Mouse (Mus musculus): ENCODE measurements around the gene Rassf6. TPM values are rescaled to one million over a fixed set of nuclear protein-coding genes. Genes with fewer than 3 reads are reported as not detected.

Rassf6 gene
- total RNA-seq, 2 experiments from 2014 or later: 0.36 TPM; not detected in 1

DNA sequence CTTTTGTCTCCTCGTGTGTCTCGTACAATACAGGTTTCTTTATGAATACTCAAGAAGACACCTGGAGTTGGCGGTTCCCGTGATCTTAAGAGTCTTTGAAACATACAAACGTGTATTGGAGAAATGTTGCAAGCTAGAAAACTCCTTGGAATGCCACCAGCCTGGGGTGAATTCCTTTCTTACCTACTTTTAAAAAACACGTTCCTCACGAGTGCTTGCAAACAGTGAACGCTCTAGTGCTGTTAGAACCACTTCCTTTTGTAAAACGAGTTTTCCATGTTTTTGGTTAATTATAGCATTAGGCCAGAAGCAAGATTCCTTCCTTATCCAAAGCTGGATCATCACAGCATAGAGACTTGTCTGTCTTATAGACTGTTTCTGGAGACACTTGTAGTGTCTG is 60.9 kb downstream of the Rassf6 start:
- ATAC-seq (replicated peaks; ENCODE audit: poor library complexity, severe bottlenecking): no peak

DNA sequence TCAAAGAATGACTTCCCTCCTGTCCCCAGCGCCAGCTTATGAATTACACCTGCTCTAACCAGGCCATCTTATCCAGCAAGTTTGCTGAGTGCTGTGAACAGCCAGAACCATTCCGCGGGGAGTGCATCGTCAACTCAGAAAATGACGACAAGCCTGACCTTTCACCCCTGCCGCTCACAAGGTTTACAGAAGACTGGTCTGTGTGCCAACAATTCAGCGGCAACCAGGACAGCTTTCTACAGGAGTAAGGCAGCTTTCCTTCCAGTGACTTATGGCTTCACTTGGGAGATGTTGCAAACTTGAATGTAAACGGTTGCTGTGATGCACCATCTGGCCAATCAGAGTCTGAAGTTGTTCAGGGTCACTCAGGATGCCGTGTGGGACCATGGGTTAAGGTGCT is 62.7 kb downstream of the Rassf6 start:
- no peak for ATAC-seq (replicated peaks; ENCODE audit: poor library complexity, severe bottlenecking)

DNA sequence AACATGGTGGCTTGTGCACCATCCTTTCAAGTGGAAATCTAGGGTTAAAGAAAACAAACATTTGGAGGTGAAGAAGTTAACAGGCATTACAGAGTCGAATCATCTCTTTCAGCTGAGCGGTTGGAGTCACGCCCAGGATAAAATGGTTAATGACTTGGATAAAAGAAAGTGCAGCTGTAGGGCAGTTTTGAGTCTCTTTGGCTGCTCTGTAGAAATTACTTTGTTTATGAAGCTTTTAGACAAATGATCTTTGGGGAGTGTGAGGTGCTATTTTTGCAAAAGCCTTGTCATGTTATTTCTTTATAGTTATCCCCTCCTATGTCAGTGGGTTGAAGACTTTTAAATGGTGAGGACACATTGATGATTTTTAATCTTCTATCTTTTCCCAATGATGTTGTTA is 69.2 kb downstream of the Rassf6 start:
- ATAC-seq (replicated peaks; ENCODE audit: poor library complexity, severe bottlenecking): no peak

DNA sequence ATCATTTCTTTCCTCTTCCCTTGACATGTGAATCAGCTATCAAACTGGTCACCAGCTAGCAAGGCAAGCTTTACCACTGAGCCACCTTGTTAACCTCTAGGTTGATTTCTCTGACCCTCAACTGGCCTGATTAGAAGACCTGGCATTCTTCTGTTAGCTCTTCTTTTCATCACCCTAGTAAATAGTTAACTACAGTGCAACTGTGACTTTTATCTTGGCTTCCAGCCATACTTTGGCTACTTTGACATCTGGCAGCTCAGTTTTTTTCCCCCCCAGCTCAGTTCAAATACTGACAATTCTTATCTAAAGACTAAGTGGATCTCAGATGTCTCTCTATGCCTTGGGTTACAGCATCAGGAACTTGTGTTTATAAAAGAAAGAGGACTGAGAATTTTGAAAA is 72.1 kb downstream of the Rassf6 start:
- ATAC-seq (replicated peaks; ENCODE audit: poor library complexity, severe bottlenecking): no peak

DNA sequence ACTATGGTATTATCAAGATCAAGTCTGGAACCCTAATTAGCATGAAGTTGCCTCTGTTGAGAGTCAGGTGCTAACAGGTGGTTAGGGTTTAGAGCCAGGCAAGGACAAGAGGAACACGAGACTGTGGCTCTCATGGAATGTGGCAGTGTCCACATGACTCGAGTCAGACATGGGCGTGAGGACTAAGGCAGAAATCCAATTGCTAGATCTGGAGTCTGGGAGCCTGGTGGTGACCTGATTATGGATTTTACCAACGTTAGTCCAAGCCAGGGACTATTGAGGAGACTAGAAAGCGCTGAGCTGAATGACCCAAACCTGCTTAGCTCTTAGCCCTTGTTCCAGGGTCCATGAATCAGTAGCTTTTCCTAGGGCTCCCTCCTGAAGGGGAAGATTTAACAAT is 72.7 kb downstream of the Rassf6 start:
- no peak for ATAC-seq (replicated peaks; ENCODE audit: poor library complexity, severe bottlenecking)

DNA sequence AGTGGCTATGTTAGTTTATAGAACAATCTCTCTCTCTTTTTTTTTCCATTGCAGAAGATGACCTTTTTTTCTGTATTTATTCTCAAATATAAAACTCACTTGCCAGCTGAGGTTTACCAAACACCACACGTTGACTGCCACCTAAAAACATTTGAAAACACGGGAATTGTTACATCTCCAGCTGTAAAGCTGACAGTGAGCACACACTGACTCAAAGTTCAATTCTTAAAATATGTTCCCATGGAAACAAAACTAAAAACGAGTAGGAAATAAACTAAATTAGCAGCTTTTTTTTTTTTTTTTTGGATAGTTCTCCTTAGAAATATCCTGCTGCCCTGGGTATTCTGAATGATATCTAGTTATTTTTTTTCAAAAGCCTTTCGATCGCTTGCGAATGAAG is 75.3 kb downstream of the Rassf6 start:
- ATAC-seq (replicated peaks; ENCODE audit: poor library complexity, severe bottlenecking): no peak

DNA sequence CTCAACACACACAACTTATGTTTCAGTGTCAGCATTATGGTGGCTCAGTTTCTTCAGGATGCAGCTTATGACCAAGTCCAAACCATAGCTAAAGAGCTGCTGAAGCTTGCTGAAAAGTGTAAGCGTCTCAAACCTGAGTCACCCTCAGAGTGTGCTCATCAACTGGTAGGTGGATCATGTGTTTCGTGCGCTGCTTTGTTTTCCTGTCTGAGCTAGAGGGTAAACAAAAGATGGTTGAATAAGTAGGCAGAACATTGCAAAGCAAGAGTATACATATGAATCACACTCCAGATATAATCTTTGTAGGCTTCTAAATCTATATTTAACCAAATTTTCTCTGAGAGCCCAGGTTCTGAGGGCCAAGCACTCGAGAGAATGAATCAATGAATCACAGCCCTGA is 76.3 kb downstream of the Rassf6 start:
- no peak for ATAC-seq (replicated peaks; ENCODE audit: poor library complexity, severe bottlenecking)

DNA sequence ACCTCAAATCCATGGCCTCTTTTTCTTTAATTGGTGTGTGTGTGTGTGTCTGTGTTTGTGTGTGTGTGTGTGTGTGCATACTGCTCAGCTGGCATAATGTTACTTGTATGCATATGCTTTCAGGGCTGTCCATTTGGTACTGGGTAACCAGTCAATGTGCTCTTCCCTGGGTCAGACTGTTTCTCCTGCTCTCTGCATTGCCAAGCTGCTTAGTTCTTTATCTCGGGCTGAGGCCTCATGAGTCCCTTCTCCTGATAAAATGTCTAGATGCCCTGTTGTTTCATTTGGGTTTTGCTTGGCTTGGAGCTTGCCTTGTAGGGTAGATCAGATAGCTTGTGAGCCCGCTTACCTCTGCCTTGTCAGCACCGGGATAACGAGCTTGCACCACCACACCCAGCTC is 77.6 kb downstream of the Rassf6 start:
- no peak for ATAC-seq (replicated peaks; ENCODE audit: poor library complexity, severe bottlenecking)

DNA sequence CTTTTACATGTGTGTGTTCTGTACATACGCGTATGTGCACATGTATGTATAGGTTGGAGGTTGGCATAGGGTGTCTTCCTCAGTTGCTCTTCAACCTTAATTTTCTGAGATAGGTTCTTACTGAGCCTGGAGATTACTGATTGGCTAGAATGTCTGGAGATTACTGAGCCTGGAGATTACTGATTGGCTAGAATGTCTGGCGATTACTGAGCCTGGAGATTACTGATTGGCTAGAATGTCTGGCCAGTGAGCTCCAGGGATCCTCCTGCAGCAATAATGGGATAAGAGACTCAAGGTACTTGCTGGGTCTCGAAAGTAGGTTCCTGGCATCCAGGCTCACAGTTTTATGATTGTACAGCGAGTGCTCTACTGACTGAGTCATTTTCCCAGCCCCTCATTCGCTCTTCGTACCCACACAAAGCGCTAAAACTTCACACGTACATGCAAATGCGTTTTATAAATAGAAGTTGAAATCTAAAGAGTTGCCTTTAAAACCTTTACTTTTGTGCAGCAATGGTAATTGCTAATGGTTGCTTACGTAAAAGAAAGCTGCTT is 78.7 kb downstream of the Rassf6 start:
- no peak for ATAC-seq (replicated peaks; ENCODE audit: poor library complexity, severe bottlenecking)

DNA sequence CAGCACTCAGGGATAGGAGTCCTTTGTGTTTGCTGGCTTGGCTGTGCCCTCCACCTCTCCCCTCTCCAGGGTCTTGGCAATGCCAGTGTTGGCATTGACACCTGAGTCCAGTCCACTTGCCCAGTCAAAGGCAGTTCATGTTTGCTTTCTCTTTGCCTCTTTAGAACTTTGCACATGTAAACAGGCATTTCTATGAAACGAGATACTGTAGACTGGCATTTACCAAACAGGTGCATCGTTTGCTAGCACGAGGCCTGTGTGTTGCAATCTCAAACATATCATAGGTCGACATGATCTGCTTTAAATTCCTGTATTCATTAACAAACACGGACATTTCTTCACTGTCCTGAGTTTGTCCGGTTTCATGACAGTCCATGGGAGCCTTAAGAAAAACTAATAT is 79.7 kb downstream of the Rassf6 start, which contains the start of gene 5830473C10Rik:
5830473C10Rik (plus strand) TSS at position 365 of the 400 bp plus-strand sequence.
- ATAC-seq (replicated peaks; ENCODE audit: poor library complexity, severe bottlenecking): no peak

DNA sequence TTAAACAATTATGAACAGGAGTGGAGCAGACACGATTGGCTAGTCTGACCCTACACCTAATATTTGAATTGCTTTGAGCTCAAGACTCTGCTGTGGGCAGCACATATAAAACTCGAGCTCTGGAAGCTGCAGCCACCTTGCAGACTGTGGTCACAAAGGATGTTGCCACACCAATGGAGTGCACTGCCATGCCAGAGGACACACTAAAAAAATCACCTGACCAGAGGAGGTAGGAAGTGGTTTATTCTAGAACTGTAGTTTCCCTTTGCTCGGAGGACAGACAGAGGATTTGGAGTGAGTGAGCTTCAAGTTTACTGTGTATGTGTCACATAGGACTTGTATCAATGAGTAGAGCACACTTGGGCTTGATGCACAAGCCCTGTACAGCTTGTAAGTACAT is 84.4 kb downstream of the Rassf6 start:
- ATAC-seq (replicated peaks; ENCODE audit: poor library complexity, severe bottlenecking): peak; percentile 53

Other genes starting within 250 kb of the Rassf6 start
- gene Alb, start 179.8 kb downstream of the Rassf6 start, total RNA-seq (2014; fragmentation: Nextera tagmentation): not detected in 2 replicates
- gene Alb, start 179.8 kb downstream of the Rassf6 start, total RNA-seq (2017): not detected in 2 replicates
- gene Afp, start 149.9 kb downstream of the Rassf6 start, total RNA-seq (2014; fragmentation: Nextera tagmentation): 2.4 and 4.4 TPM in 2 replicates
- gene Afp, start 149.9 kb downstream of the Rassf6 start, total RNA-seq (2017): 2.2 and 2.9 TPM in 2 replicates
- gene Afm, start 121.7 kb downstream of the Rassf6 start, total RNA-seq (2014; fragmentation: Nextera tagmentation): not detected in 2 replicates
- gene Afm, start 121.7 kb downstream of the Rassf6 start, total RNA-seq (2017): not detected in 2 replicates
- not detected in 2 replicates for gene 5830473C10Rik, start 79.5 kb downstream of the Rassf6 start, total RNA-seq (2014; fragmentation: Nextera tagmentation)
- gene 5830473C10Rik, start 79.5 kb downstream of the Rassf6 start, total RNA-seq (2017): 0.47 TPM in 1 of 2 replicates, not detected in the other
- gene Cxcl5, start 118.7 kb upstream of the Rassf6 start, total RNA-seq (2014; fragmentation: Nextera tagmentation): not detected in 2 replicates
- not detected in 2 replicates for gene Cxcl5, start 118.7 kb upstream of the Rassf6 start, total RNA-seq (2017)
- not detected in 2 replicates for gene Ppbp, start 127.9 kb upstream of the Rassf6 start, total RNA-seq (2014; fragmentation: Nextera tagmentation)
- gene Ppbp, start 127.9 kb upstream of the Rassf6 start, total RNA-seq (2017): not detected in 2 replicates
- 5.8 TPM in 1 of 2 replicates, not detected in the other for gene Pf4, start 131.8 kb upstream of the Rassf6 start, total RNA-seq (2014; fragmentation: Nextera tagmentation)
- 2.4 and 6.6 TPM in 2 replicates for gene Pf4, start 131.8 kb upstream of the Rassf6 start, total RNA-seq (2017)
- not detected in 2 replicates for gene Cxcl3, start 145.4 kb upstream of the Rassf6 start, total RNA-seq (2014; fragmentation: Nextera tagmentation)
- gene Cxcl3, start 145.4 kb upstream of the Rassf6 start, total RNA-seq (2017): 0.21 TPM in 1 of 2 replicates, not detected in the other
- gene Cxcl15, start 153.9 kb upstream of the Rassf6 start, total RNA-seq (2014; fragmentation: Nextera tagmentation): not detected in 2 replicates
- not detected in 2 replicates for gene Cxcl15, start 153.9 kb upstream of the Rassf6 start, total RNA-seq (2017)